Mouse (Mus musculus): ENCODE measurements around the gene Abca4.
"Not testable (repeated sequence)": the region's sequence is repeated elsewhere in the genome, so short reads cannot be mapped to it uniquely, and the experiment has no call there.

Abca4 gene

GRCm38 (mm10) chr3:122226972-122227371 lies 182.7 kb downstream of the Abca4 start:
- DNase-seq = not testable (repeated sequence)

Measured in cerebellum, postnatal 10 days (tissue).